Mouse (Mus musculus): ENCODE measurements around the gene Srsf12. TPM values are rescaled to one million over a fixed set of nuclear protein-coding genes. Genes with fewer than 3 reads are reported as not detected.

Srsf12 gene
- polyA plus RNA-seq, 1 experiment from 2014 or later: 14.6 TPM

DNA sequence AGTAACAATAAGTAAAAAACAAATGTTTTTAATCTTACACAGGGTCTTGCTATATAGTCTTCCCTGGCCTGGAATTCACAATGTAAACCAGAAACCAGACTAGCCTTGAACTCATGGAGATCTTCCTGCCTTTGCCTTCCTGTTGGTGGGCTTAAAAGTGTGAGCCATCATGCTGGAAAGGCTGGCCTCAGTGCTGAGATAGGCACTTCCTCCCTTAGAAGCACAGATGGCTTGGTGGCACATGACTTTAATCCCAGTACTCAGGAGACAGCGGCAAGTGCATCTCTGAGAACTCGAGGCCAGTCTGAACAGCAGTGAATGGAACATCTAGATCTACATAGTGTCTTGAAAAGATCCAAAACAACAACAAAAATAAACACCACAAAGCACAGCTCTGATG, 42.1 kb downstream of the Srsf12 start:
- no peak overlapping the region for H3K4me2 ChIP-seq
- 84% methylated on average over 2 of the region's 2 CpGs for WGBS
- H3K9me3 ChIP-seq: no peaks in the 10 kb centered on the region
- H3K27ac ChIP-seq: no peak overlapping the region
- peaks cover 5% of the 10 kb centered on the region for H3K36me3 ChIP-seq
- no peak overlapping the region for H3K9ac ChIP-seq (replicated peaks)
- H3K4me1 ChIP-seq (replicated peaks): peaks cover 14% of the 10 kb centered on the region
- no peak for ATAC-seq (ENCODE audit: insufficient number of reproducible peaks, insufficient read depth, low FRiP score, low TSS enrichment, low read depth)
- no peaks in the 10 kb centered on the region for H3K27me3 ChIP-seq
- H3K4me3 ChIP-seq (replicated peaks): no peak overlapping the region

- Histone ChIP-seq H3K36me3 (no peaks in the 10 kb centered on the region), H3K9ac (replicated peaks) (no peak overlapping the region), H3K4me1 (replicated peaks) (peaks cover 2% of the 10 kb centered on the region), H3K4me2 (no peak overlapping the region), H3K27ac (no peak overlapping the region), H3K4me3 (replicated peaks) (no peak overlapping the region), H3K27me3 (no peaks in the 10 kb centered on the region), H3K9me3 (no peaks in the 10 kb centered on the region)
- WGBS: 81% methylated on average over 4 of the region's 4 CpGs
- no peak for ATAC-seq (ENCODE audit: insufficient number of reproducible peaks, insufficient read depth, low FRiP score, low TSS enrichment, low read depth)
Measured at GRCm38 (mm10) chr4:33254706-33255105, 45.9 kb downstream of the Srsf12 start.

- Histone ChIP-seq H3K4me3 (replicated peaks) (no peak overlapping the region), H3K9ac (replicated peaks) (no peak overlapping the region), H3K36me3 (no peaks in the 10 kb centered on the region), H3K4me2 (no peak overlapping the region), H3K27ac (no peak overlapping the region), H3K9me3 (no peaks in the 10 kb centered on the region), H3K27me3 (no peaks in the 10 kb centered on the region), H3K4me1 (replicated peaks) (0 out of 2 replicates have a peak, but pooled peaks cover 3% of the 10 kb centered on the region)
- WGBS: 84% methylated on average over 11 of the region's 11 CpGs
- no peak for ATAC-seq (ENCODE audit: insufficient number of reproducible peaks, insufficient read depth, low FRiP score, low TSS enrichment, low read depth)
Measured at GRCm38 (mm10) chr4:33257263-33257964, 48.6 kb downstream of the Srsf12 start.

DNA sequence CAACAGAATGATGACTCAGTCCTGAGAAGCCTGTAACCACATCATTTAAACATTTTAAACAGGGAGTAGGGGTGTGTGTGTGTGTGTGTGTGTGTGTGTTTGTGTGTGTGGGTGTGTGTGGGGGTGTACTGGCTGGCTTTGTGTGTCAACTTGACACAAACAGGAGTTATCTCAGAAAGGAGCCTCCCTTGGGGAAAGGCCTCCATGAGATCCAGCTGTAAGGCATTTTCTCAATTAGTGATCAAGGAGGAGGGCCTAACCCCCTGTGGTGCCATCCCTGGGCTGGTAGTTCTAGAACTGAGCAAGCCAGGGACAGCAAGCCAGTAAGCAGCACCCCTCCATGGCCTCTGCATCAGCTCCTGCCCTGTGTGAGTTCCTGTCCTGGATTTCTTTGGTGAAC, 51.5 kb downstream of the Srsf12 start:
- Histone ChIP-seq H3K4me2 (no peak overlapping the region), H3K4me3 (replicated peaks) (no peak overlapping the region), H3K9ac (replicated peaks) (no peak overlapping the region), H3K4me1 (replicated peaks) (0 out of 2 replicates have a peak, but pooled peaks cover 3% of the 10 kb centered on the region), H3K9me3 (no peaks in the 10 kb centered on the region), H3K27ac (no peak overlapping the region), H3K27me3 (no peaks in the 10 kb centered on the region), H3K36me3 (no peaks in the 10 kb centered on the region)
- no peak for ATAC-seq (ENCODE audit: insufficient number of reproducible peaks, insufficient read depth, low FRiP score, low TSS enrichment, low read depth)

DNA sequence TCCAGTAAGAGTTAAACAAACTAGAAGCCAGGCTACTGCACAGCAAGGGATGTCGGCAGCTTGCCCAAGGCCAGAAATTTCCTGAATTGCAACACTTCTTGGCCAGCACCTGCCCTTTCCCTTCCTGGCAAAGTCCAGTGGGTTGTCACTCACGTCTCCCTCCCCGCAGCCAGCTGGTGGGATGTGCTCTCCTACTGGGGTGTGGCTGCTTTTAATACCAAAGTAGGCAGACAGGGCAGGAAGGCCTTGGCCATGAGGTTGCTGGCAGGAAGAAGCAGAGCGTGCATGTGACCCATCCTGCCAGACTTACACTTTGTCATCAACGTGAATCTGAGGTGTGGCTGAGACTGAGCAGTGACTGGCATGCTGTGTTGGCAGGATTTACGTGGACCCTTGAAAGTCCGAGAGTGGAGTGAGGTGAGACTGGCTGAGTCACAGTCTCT, 52.5 kb downstream of the Srsf12 start:
- H3K4me1 ChIP-seq (replicated peaks): 0 out of 2 replicates have a peak, but pooled peaks cover 3% of the 10 kb centered on the region
- no peaks in the 10 kb centered on the region for H3K27me3 ChIP-seq
- no peak overlapping the region for H3K4me2 ChIP-seq
- no peak overlapping the region for H3K9ac ChIP-seq (replicated peaks)
- H3K9me3 ChIP-seq: no peaks in the 10 kb centered on the region
- no peak overlapping the region for H3K4me3 ChIP-seq (replicated peaks)
- no peak for ATAC-seq (ENCODE audit: insufficient number of reproducible peaks, insufficient read depth, low FRiP score, low TSS enrichment, low read depth)
- 59% methylated on average over 7 of the region's 7 CpGs for WGBS
- no peaks in the 10 kb centered on the region for H3K36me3 ChIP-seq
- H3K27ac ChIP-seq: no peak overlapping the region

DNA sequence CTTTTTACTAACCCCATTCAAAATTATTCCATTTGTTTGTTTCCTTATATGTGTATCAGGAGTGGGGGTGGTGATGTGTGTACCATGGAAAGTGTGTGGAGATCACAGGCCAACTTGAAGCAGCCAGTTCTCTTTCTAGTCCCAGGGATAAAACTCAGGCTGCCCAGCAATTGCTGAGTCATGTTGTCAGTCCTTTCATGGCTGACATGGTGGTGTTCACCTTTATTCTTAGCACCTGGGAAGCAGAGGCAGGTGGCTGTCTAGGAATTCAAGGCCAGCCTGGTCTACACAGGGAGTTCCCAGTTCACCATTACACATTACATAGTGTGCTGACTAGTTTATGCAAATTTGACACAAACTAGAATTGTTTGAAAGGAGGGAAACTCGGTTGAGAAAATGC, 54.1 kb downstream of the Srsf12 start:
- H3K4me1 ChIP-seq (replicated peaks): 0 out of 2 replicates have a peak, but pooled peaks cover 3% of the 10 kb centered on the region
- ATAC-seq (ENCODE audit: insufficient number of reproducible peaks, insufficient read depth, low FRiP score, low TSS enrichment, low read depth): no peak
- no peak overlapping the region for H3K4me3 ChIP-seq (replicated peaks)
- WGBS: 73% methylated on average over 1 of the region's 1 CpGs
- H3K9me3 ChIP-seq: no peaks in the 10 kb centered on the region
- H3K27ac ChIP-seq: no peak overlapping the region
- H3K4me2 ChIP-seq: no peak overlapping the region
- H3K9ac ChIP-seq (replicated peaks): no peak overlapping the region
- no peaks in the 10 kb centered on the region for H3K36me3 ChIP-seq
- no peaks in the 10 kb centered on the region for H3K27me3 ChIP-seq

GRCm38 (mm10) chr4:33264979-33265726, 56.4 kb downstream of the Srsf12 start:
- ATAC-seq (ENCODE audit: insufficient number of reproducible peaks, insufficient read depth, low FRiP score, low TSS enrichment, low read depth): no peak
- Histone ChIP-seq H3K27ac (no peak overlapping the region), H3K36me3 (no peaks in the 10 kb centered on the region), H3K9me3 (no peaks in the 10 kb centered on the region), H3K4me1 (replicated peaks) (0 out of 2 replicates have a peak, but pooled peaks cover 3% of the 10 kb centered on the region), H3K27me3 (no peaks in the 10 kb centered on the region), H3K9ac (replicated peaks) (no peak overlapping the region), H3K4me3 (replicated peaks) (no peak overlapping the region), H3K4me2 (no peak overlapping the region)
- WGBS: 87% methylated on average over 11 of the region's 11 CpGs

DNA sequence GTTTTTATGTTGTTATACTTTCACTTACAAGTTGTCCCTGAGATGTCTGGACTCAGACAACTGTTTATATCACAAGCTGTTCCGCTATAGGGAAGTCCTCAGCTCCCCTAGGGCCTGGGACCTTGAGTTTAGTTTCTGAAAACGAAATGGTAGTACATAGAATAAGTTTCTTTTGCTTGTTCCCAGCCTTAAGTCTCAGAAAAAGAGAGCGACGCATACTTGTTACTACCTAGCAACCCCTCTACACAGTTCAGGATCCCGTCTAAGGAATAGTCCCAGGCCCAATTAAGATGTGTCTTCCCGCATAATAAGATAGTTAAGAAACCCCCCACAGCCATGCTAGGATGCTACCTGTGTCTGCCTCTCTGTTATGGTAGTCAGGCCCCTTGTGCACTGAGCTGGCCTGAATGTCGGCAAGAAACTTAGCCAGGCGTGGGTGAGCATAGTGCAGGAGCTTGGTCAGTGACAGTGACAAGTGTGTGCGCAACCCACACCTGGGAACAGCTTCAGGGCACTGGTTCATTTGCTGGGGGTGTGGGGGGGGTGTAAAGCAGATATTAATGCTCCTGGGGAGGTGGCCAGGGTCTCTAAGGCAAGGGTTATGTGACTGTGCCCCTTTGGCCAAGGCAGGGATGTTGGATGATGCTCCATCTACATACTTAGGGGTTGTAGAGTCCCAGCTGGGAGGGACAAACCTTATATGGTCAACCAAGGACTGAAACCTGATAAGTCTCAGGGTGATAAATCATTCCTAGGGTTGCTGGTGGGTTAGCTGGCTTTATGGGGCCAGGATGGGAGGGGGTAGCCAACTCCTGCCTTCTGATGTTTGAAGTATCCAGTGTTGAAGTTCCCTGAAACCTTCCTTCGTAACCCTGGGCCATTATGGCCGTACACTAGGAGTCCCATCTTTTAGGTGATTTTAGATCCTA, 61.9 kb downstream of the Srsf12 start:
- no peaks in the 10 kb centered on the region for H3K9me3 ChIP-seq
- WGBS: 78% methylated on average over 11 of the region's 11 CpGs

GRCm38 (mm10) chr4:33273437-33273836, 64.6 kb downstream of the Srsf12 start:
- Histone ChIP-seq H3K4me2 (no peak overlapping the region), H3K27me3 (no peaks in the 10 kb centered on the region), H3K9me3 (no peaks in the 10 kb centered on the region), H3K27ac (no peak overlapping the region), H3K9ac (replicated peaks) (no peak overlapping the region), H3K4me3 (replicated peaks) (no peak overlapping the region), H3K4me1 (replicated peaks) (0 out of 2 replicates have a peak, but pooled peaks cover 3% of the 10 kb centered on the region), H3K36me3 (no peaks in the 10 kb centered on the region)
- 71% methylated on average over 3 of the region's 3 CpGs for WGBS
- ATAC-seq (ENCODE audit: insufficient number of reproducible peaks, insufficient read depth, low FRiP score, low TSS enrichment, low read depth): no peak

More for the DNA sequence above, 61.9 kb downstream of the Srsf12 start:
- H3K4me3 ChIP-seq (replicated peaks): no peak overlapping the region
- no peak overlapping the region for H3K9ac ChIP-seq (replicated peaks)
- H3K27ac ChIP-seq: no peak overlapping the region
- ATAC-seq (ENCODE audit: insufficient number of reproducible peaks, insufficient read depth, low FRiP score, low TSS enrichment, low read depth): no peak
- no peaks in the 10 kb centered on the region for H3K36me3 ChIP-seq
- 0 out of 2 replicates have a peak, but pooled peaks cover 3% of the 10 kb centered on the region for H3K4me1 ChIP-seq (replicated peaks)
- no peak overlapping the region for H3K4me2 ChIP-seq
- no peaks in the 10 kb centered on the region for H3K27me3 ChIP-seq

GRCm38 (mm10) chr4:33281891-33282685, 73.3 kb downstream of the Srsf12 start:
- Histone ChIP-seq H3K27ac (no peak overlapping the region), H3K9me3 (no peaks in the 10 kb centered on the region), H3K9ac (replicated peaks) (no peak overlapping the region), H3K36me3 (no peaks in the 10 kb centered on the region), H3K4me3 (replicated peaks) (no peak overlapping the region), H3K4me1 (replicated peaks) (no peaks in the 10 kb centered on the region), H3K4me2 (no peak overlapping the region), H3K27me3 (no peaks in the 10 kb centered on the region)
- ATAC-seq (ENCODE audit: insufficient number of reproducible peaks, insufficient read depth, low FRiP score, low TSS enrichment, low read depth): no peak
- 76% methylated on average over 3 of the region's 3 CpGs for WGBS

All from limb, embryonic 12.5 days (tissue).